Mouse (Mus musculus) urinary bladder, postnatal 25 days (tissue): ENCODE measurements around the gene Fam196a.

ENCODE experiments used
- DNase-seq: peaks from one replicate; pipeline ENCODE4 v3.0.0; 2022; ENCODE audit warnings: low spot score

The Fam196a gene

DNA sequence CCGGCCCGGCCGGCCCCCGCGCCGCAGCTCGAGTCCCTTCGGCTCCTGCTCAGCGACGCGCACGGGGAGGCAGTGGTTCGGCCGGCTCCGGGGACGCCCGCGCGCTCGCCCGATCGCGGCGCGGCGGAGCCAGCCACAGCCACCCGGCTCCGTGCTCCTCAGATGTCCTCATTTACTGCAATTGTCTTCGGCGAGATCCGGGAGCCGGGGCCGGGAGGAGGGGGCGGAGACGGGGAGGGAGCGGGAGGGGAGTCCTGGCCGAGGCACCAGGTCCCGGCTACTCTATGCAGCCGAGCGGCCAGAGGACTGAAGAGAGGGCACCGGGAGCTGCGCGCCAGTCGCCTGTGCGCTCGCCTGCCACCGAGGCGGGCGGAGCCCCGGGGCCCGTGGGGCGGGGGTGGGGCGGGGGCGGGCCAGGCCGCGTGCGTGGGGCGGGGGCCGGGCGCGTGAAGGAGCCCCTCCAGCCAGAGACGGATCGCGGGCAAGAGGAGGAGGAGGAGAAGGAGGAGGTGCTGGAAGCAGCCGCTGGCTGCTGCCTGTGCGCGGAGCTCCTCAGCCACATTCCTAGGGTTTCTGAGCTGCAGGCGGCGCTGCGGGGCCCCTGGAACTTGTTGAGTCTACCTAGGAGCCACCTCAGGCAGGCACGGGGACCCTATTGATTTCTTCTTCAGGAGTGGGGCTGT is at the start of gene Fam196a:
Gene Fam196a (minus strand): TSS at position 504 of the 683 bp plus-strand sequence.
- DNase-seq: peak; percentile 7

DNA sequence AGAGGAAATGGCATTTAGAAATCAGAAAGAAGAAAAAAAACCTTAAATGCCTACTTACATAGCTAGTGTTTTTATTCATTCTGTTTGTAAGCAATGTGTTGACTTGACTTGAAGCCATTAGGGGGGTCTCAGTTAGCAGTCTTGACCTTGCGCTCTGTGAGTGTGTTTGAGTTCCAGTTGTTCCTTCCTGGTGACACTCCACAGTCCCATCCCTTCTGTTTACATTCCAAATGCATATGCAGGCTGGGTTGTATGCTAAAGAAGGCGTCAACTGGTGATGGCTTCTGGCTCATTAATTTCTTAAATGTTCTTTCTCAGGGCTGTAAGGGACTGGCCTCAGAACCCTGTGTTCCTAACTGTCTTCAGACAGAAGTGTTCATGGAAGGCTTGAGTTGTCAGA is 23.4 kb upstream of the Fam196a start:
- no peak for DNase-seq

DNA sequence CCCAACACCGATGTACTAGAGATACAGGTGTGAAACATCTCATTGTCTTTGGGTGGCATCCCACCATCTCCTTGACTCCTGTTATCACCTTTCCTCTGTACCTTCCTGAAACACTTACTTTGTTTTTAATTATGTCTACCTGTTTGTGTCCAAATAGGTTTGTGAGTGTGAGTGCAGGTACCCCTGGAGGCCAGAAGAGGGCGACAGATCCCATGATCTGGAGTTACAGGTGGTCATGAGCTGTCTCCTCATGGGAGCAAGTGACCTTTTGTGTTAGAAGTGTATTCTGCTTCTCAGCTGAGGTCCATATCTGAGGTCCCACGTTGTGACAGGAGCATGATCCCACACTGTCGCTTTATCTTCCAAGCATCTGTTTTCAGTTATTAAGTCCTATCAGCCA is 22.6 kb upstream of the Fam196a start:
- DNase-seq: no peak

DNA sequence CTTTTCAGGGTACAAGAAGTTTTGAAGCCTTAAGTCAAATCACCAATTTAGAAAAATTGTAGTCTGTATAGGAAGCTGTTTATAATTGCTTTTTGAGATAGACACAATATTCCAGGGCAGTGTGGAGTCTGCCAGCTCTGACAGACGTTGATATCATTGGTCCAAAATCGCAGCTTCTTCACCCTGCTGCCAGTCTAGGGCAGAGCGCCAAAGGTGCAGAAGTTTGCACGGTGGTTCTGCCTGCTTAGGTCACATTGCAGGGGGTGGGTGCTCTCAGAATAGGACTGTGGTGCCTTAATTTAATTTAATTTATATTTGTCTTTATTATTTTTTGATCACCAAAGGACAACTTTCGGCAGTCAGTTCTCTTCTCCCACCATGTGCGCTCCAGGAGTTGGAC is 20.9 kb upstream of the Fam196a start:
- DNase-seq: no peak

DNA sequence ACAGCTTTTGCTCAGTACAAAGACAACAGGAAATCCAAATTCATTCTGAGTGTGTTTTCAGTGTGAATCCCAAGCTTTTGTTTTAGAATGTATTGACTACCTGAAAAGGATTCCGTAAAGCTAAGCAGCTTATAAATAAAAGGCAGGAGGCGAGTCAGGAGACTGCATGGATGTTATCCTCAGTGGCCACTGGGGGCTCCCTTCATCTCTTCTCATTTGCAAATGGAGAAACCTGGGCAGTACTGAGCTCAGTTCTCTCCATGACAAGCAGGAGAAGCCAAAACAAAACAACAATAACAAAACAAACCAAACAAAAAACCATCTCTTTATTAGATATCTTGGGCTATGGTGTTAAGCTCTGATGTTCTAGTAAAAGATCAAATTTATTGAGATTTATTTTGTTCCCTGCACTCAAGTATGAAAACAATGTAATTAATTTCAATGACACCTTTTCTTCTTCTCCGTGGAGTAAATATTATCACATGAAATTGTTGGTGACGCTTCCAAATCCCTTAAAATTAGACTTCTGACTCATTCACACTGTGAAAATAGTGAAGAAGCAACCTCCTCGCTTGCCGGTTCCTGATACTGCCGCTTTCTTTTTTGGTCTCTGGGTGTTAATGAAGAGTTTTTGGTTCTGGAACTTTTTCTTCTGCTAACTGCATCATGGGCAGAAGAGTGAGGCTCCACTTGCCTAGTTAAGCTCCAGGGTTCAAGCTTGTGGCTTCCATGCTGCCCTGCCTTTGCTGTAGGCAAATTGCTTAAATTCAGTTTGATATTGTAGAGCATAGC is 7.9 kb upstream of the Fam196a start:
- DNase-seq: no peak

DNA sequence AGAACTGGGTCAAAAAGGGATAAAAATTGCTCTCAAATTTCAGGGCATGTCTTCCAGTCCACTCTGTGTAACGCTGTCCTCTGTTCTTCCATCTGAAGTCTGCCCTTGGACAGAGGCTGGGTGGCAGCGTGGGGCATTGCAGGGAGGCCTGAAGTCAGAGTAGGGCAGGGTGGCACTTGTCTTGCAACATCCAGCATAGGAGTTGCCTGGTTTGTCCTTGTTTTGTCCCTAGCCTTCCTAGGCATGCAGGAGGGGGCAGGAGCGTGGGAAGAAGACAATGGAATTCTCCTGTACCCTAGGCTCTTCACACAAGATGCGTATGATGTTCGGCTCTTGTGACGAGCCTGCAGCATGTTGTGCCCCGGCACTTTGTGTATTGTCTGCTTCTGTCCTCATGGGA is 5.5 kb upstream of the Fam196a start:
- DNase-seq: no peak

DNA sequence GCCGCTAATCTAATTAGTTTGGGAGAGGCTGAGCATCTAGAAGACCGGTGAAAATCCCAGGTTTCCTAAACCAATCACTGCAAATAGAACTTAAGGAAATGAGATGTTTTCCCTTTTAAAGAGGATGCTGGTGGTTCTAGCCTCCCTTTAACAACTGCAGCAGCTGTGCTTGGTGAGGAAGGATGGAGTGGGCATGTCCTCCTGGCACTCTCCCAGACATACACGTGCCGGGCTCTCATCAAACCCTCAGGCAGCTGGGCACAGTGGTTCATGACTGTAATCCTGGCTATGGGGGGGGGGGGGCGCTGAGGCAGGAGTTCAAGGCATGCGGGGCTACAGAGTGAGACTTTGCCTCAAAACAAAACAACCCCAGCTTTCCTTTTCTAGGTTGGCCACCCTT is 4.8 kb upstream of the Fam196a start:
- no peak for DNase-seq

DNA sequence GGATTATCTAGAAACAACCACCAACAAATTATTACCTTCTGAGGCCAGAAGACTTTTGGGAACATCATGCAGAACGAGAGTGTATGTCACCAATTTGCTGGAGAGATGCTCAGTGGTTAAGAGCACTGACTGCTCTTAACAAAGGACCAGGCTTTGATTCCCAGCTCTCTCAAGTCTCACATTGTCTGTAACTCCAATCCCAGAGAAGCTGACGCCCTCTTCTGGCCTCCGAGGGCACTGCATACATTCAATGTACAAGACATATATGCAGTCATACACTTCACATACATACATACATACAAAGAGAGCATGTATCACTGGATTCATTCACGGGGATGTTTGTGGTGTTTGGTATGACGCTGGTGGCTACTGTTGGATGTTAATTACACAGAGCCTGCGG is 3.7 kb upstream of the Fam196a start:
- no peak for DNase-seq

DNA sequence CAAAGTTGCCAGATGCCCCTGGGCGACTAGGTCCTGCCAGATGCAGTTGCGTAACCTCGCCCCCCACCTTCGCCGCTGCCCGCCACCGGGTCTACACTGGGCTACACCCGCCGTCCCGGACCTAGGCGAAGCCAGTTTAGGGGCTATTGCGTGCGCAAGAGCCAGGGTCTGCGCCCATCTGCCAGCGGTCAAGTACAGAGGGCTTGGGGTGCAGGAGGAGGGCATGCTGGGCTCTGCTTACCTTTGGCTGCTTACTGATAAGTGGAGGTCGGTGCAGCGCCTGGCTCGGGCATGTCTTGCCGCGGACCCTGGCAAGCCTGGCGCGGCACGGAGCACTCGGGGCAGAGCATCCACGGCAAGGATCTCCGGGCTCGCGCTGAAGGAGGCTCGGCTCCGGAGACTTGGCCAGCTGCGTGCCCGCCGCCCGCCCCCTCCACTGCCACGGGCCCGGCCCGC is 731 bp downstream of the Fam196a start:
- DNase-seq: no peak

DNA sequence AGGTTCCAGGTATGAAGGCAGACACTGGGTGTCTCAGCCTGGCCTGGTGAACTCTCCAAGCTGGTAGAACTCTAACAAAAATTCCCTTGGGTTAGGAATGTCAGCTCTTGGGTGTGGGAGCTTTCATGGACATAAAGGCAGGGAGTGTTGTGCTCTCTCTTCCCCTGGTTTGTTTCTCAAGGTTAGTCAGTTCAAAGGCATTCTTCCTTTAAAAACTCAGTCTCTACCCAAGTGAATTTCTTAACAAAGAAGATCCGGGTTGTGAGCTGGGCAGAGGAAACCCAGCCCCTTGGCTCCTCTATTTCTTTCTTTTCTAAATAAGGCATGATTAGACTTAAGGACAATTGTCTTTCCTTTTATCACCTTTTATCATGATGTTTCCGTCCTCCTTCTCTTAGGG is 6.3 kb downstream of the Fam196a start:
- no peak for DNase-seq

DNA sequence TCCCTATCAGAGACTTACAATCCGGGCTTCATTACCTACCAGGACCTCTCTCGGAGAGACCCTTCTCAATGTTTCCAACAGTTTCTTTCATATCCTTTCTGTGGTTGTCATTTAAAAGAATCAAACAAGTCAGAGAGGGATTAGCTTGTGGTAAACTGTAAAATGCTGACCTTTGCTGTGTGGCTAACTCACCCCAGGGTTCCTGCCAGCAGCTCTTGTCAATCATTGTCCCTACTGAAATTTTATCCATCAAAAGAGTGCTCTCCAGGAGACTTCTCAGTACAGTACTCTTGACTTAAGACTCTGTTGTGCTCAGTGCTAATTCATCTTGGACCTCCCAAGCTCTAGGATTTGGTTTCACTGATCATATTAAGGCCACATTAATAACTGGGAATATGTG is 36.2 kb downstream of the Fam196a start:
- no peak for DNase-seq

DNA sequence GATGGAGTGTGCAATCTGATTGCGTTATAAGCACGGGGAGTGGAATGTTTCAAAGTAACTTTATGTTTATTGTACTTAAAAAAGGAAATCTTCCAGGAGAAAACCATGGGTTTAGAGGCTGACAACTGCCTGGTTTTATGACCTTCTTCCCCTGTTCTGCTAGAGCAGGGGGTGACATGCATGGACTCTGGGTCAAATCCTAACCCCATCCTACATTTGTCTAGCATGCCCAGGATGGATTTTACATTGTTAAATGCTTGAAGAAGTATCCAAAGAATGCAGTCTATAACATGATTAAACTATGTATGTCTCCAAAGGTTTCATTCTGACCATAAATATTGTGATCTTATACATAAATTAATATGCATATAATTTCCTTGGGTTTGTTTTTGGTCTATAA is 38.8 kb downstream of the Fam196a start:
- DNase-seq: no peak

DNA sequence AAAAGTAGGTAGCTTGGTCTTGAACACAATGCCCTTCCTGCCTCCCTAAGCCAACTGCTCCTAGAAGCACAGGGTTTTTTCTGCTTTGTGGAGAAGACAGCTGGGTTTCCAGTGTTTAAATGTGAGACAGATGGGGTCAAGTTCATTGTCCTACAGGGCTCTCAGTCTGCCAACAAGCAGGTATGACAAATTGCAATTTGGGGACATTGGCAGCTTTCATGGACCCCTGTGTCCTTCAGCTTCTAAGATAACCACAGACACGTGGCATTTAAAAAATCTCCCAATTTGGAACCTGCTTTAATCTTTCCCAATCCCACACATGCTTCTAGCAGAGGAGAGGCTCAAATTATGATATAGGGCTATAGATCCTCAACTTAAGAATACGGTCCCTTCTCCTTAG is 43.6 kb downstream of the Fam196a start:
- DNase-seq: no peak

DNA sequence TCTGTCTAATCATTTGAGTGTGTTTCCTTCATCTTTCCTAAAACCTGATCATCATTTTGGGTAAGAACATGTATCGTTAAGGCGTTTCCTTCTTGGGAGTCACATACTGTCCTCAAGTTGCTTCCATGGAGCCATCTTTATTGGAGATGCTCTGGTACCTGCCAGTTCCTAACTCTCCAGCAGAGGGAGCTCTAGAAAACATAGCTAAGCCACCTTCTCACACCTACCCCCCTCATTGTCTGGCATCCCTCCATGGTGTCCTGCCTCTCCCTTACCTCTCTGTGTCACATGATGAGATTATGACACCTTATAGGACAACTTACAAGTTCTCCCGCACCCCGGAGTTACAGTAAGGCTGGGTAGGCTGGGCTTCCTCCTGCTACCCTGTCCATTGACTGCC is 45.3 kb downstream of the Fam196a start:
- no peak for DNase-seq

DNA sequence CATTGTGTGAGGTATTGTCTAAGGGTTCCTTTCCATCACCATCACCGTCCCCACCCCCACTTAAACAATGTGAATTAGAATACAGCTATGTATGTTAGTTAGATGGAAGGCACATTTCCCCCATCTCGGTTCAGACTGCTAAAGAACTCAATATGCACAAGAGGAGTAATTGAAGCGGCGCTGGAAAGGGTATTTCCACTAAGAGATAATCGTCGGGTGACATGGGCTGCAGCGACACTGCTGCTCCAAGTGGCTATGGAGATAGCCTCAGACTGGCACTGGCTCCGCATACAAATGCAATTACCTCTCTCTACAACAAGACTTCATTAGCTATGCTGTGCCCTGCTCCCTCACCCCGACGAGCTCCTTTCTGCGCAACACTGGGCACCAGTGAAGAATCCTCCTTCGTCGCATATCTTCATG is 45.8 kb downstream of the Fam196a start:
- no peak for DNase-seq

DNA sequence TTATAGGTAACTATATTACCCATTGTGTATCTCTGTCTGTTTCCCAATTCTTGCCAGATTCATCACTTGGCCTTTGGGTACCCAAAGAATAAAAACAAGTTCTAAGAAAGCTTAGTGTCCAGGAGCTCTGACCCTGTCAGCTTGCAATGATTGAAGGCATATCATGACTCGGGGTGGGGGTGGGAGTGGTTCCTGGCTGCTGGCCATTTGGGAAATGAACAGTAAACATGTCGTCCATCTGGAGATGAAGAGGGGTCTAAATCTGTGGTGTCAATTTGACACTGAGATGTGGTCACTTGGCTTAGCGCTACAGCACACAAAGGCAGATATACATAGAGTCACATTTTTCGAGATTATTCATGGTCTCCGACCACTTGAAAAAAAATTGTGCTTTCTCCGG is 54.7 kb downstream of the Fam196a start:
- no peak for DNase-seq

DNA sequence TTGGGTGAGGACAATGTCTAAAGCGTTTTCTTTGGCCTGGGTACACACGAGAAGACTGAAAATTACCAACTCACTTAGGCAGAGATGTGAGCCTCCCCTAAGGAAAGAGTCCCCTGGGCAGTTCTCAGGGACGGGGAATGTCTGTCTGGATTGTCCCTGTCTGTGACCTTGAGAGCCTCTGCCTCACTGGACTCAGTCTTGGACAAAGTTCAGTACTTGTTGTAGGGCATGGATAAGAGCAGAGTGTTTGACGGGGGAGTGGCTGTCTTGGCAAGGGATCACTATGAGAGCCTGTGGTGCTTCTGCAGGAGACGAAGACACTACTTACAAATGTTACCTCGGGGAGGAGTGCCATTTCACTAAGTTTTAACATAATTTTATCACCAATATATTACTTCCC is 57.8 kb downstream of the Fam196a start:
- DNase-seq: no peak

DNA sequence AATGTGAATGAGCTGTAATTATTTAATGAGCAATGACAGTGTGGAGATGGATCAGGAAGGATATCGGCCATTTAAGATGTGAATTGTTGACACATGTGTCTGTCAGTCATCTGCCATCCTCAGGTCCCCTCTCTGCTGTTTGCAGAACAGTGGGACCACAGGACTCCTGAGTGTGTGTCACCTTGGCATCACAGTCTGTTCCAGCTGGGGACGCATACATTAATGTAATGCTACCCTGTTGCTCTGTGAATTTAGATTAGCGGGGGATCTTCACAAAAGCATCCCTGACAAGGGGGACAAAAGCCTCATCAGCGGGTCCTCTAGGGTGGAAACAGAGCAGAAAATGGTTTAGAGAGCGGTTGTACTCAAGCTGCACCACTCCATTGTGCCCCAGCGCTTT is 59.2 kb downstream of the Fam196a start:
- no peak for DNase-seq

DNA sequence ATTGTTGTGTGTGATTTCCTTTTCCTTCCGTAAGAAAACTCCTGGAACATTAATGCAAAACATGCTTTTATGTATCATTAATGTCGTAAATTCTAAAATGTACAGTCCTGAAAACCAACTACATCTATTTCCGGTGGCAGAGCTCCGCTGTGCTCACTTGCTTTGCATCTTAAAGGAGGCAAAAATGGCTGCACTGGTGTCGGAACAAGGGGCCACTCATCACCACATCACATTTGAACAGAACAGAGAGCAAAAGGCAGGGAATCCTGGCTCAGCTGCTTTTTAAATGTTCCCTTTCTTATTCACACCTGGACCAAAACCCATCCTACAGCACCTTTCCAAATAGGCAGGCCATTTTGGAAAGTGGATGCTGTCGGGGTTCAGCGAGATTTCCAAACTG is 65.2 kb downstream of the Fam196a start:
- DNase-seq: no peak

DNA sequence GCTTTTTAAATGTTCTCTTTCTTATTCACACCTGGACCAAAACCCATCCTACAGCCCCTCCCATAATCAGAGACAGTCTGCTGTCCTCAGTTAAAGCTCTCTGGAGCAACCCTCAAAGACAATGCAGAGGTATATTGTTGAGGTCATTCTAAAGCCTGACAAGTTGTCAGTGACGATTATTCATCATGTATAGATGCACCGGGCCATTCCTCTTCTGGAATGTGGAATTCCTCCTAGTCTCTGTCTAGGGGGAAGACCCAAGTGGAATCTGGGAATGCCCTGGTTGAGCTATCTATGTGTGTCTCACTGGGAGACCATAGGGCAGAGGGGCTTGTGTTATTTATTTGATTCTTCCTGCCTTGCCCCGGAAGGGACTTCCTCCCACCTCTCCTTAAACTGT is 65.7 kb downstream of the Fam196a start:
- no peak for DNase-seq

DNA sequence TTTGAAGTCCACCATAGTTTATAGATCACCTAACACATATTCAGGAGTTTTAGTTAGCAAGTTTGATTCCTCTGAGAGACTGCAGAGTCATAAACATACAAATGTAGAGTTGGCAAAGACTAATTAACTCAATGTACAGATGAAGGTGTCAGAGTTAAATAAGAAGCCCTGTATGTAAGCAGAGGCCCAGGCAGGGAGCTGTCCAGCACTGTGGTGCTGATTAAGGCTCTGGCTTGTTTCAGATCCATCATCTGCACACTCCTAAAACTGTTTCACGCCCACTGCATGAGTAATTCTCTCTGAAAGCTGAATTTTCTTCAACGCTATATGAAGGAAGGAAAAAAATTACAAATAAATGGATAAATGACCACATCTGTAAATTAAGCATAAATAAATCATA is 74.1 kb downstream of the Fam196a start:
- peak; percentile 27 for DNase-seq

DNA sequence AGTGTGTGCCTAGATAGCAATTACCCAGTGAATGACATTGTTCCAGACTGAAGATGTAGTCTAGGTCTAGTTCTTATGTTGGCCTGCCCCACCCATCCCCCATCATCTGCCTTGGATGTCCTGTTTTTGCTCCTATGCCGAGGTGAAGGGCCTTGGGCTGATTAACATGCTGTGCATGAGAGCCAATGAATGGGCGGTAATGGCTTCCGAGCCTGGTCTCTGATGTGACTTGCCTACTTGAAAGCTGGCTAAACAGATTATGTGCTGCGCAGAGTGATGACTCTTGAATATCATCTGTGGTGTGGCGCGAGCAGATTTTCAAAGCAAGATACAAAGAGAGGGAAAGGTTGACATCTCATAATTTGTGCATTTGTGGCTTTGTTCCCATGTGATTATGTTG is 76.2 kb downstream of the Fam196a start:
- DNase-seq: no peak

DNA sequence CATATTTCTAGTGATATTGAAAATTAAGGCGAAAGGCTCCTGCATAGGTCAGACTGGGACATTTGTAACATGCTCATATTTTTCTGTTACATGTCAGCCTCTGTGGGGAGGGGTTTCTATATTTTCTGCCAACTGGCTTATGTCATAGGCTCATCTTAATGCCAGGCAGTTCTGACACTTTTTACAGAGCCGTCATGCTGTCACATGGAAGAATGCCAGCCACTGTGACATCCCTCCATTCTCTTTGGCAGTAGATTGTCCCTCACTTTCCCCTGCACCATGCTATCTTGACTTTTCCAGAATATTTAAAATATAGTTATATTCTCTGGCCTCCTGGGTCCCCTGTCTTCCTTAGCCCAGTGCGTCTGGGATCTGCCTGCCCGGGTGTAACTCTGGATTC is 95.5 kb downstream of the Fam196a start:
- DNase-seq: no peak

DNA sequence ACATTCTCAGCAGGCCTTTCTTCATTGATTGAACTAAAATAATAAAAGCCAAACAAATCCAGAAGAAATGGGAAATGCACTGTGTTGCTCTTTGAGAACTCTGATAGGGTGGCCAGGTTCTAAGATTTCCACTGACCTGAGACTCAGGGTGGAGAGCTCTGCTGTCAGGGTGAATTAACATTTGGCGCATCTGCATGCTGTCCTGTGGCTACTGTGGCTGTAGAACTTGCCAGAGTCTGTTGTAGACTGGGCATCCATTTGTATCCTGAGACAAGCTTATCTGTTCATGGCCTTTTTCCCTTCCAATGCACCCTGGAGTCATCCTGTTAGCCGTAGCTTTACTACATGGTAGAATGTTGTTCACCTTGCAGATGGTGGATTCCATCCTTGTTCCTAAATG is 98.2 kb downstream of the Fam196a start:
- DNase-seq: no peak
